Mouse (Mus musculus): ENCODE results near the gene Rpl19. TPM values are rescaled to one million over a fixed set of nuclear protein-coding genes. Genes with fewer than 3 reads are reported as not detected.
A peak's percentile ranks its signal among the peaks of the same experiment; 100 is the strongest.

Gene Rpl19
- polyA plus RNA-seq, 1 experiment from 2014 or later, result 1,206 TPM

DNA sequence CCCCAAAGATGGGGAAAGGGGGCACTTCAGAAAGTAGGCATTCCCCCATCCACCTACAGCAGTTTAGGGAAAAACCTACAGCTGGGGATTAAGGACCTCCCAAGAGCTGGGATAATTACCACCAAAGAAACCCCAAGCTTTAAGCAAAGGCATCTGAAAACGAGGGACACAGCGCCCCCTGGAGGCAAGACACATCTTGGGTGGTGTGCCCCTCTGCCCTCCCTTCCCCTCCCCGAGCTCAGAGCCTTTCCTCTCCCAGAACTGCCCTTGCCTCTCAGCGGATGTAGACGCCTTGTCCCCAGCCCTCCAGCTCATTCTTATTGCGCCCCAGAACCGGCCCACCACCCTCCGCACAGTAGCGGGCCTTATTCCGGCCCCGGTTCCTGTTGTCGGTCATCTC is 23.9 kb upstream of the Rpl19 start:
- peaks cover 54% of the 10 kb centered on the region for H3K4me1 ChIP-seq
- H3K9me3 ChIP-seq, result no peaks in the 10 kb centered on the region
- peak overlapping the region; percentile 30; the same call in 1 of the 2 replicates for H3K27ac ChIP-seq (replicated peaks)
- peak overlapping the region; percentile 46 for H3K4me3 ChIP-seq
- peaks cover 16% of the 10 kb centered on the region for H3K36me3 ChIP-seq (replicated peaks)
- peak; percentile 86 for DNase-seq (ENCODE audit: low spot score)
- peaks cover 73% of the 10 kb centered on the region for H3K27me3 ChIP-seq (replicated peaks; ENCODE audit: low read depth, poor library complexity, severe bottlenecking)
- WGBS, result 8% methylated on average over 12 of the region's 12 CpGs

DNA sequence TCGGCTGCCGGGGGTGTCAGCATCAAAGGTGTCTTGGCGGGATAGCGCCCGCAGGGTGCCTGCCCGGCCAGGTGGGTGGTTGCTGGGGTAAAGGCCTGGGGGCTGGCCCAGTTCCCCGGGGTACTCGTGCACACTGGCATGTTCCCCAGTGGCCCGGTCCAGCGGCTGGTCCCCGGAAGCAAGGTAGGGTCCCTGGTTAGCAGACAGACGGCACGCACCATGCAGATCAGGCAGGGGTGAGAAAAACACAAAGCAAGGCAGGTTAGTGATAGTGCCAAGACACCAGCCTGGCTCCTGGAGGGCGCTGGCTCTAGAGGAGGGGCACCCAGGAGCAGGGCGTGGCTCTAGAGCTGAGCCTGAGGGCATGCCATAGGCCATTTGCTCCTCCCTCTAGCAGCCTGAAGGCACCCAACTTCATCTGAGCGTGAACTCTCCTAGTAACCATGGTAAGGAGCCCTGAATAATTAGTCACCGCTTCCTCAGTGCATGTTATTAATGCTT is 23.3 kb upstream of the Rpl19 start:
- Histone ChIP-seq H3K4me3 (peak overlapping the region; percentile 46), H3K36me3 (replicated peaks) (peaks cover 16% of the 10 kb centered on the region), H3K27ac (replicated peaks) (peak overlapping the region; percentile 30; the same call in 1 of the 2 replicates), H3K27me3 (replicated peaks; ENCODE audit: low read depth, poor library complexity, severe bottlenecking) (peaks cover 67% of the 10 kb centered on the region), H3K9me3 (no peaks in the 10 kb centered on the region), H3K4me1 (peaks cover 54% of the 10 kb centered on the region)
- 42% methylated on average over 17 of the region's 17 CpGs for WGBS
- DNase-seq (ENCODE audit: low spot score), result no peak

DNA sequence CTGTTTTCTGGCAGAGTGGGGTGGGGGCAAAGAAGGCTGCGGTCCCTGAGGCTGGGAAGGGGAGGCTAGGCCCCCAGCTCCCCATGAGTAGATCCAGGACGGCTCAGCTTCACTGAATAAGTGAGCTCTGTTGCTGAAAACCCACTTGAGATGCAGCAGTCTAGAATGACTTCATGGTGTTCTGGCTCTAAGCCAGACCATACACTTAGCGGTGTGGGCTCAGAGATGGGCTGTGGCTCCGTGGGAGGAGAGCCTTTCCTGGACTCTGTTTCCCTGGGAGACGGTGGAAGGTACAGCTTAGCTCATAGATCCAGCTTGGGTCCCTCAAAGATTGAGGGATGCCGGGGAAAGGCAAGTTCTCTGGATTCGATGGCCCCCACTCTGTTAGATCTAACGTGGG is 22.3 kb upstream of the Rpl19 start:
- Histone ChIP-seq H3K4me3 (no peak overlapping the region), H3K9me3 (no peaks in the 10 kb centered on the region), H3K36me3 (replicated peaks) (peaks cover 24% of the 10 kb centered on the region), H3K27me3 (replicated peaks; ENCODE audit: low read depth, poor library complexity, severe bottlenecking) (peaks cover 61% of the 10 kb centered on the region), H3K27ac (replicated peaks) (no peak overlapping the region), H3K4me1 (peaks cover 54% of the 10 kb centered on the region)
- DNase-seq (ENCODE audit: low spot score), result no peak
- 91% methylated on average over 8 of the region's 8 CpGs for WGBS

DNA sequence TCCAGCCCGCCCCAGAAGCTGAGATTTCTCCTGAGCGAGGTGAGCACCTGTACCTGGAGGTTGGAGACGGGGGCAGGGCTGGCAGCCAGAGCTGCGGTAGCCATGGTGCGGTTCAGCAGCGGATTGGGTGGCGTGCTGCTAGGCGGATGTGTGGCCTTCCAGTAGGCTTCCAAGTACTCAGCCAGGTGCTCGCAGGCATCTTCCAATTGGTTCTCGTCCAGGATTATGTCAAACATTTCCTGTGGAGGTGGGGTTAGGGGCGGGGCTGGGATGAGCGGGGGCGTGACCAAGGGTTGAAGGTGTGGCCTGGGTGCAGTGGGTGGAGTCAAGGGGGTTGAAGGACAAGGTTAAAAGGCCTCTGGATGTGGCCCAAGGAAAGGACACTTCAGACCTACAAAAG is 21.4 kb upstream of the Rpl19 start:
- 30% methylated on average over 13 of the region's 13 CpGs for WGBS
- Histone ChIP-seq H3K9me3 (no peaks in the 10 kb centered on the region), H3K27me3 (replicated peaks; ENCODE audit: low read depth, poor library complexity, severe bottlenecking) (peaks cover 52% of the 10 kb centered on the region), H3K4me3 (peak overlapping the region; percentile 33), H3K4me1 (peaks cover 49% of the 10 kb centered on the region), H3K36me3 (replicated peaks) (peaks cover 33% of the 10 kb centered on the region), H3K27ac (replicated peaks) (no peak overlapping the region)
- peak; percentile 49 for DNase-seq (ENCODE audit: low spot score)

DNA sequence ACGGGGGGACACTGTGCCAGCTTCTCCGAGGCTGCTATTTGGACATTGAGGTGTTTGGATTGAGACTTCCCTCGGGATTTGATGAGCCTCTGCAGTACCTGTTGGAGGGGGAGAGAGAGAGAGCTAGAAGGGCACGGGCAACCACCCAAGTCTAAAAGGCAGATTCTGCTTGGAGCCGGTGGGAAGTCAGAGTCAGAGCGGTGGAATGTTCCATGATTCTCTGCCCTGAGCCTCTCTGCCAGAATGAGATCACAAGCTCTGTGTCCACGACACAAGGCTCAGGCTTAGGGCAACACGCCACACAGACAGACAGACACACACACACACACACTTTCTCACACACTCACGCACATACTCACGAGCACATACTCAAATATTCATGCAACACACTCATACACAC is 20.8 kb upstream of the Rpl19 start:
- Histone ChIP-seq H3K27me3 (replicated peaks; ENCODE audit: low read depth, poor library complexity, severe bottlenecking) (peaks cover 45% of the 10 kb centered on the region), H3K27ac (replicated peaks) (no peak overlapping the region), H3K9me3 (no peaks in the 10 kb centered on the region), H3K4me3 (no peak overlapping the region), H3K36me3 (replicated peaks) (peaks cover 38% of the 10 kb centered on the region), H3K4me1 (peaks cover 42% of the 10 kb centered on the region)
- DNase-seq (ENCODE audit: low spot score), result no peak
- WGBS, result 87% methylated on average over 10 of the region's 10 CpGs

DNA sequence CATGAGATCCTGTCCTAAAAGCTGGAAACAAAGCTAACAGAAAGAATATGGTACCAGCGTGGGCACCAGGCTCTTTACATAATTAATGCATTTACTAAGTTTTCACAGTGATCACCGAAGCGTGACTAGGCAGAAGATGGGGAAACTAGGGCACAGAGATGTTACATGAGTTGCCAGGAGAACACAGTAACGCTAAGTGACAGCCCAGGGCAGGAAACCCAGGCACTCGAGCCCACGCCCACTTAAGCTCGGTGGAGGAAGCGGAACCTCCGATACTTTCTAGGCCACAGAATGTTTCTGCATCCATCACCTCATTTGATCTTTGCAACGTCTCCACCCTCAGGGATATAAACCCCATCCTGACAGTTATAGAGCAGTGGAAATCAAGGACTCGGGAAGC is 18.4 kb upstream of the Rpl19 start:
- Histone ChIP-seq H3K4me1 (peaks cover 30% of the 10 kb centered on the region), H3K36me3 (replicated peaks) (peaks cover 47% of the 10 kb centered on the region)
- WGBS, result 88% methylated on average over 11 of the region's 11 CpGs

DNA sequence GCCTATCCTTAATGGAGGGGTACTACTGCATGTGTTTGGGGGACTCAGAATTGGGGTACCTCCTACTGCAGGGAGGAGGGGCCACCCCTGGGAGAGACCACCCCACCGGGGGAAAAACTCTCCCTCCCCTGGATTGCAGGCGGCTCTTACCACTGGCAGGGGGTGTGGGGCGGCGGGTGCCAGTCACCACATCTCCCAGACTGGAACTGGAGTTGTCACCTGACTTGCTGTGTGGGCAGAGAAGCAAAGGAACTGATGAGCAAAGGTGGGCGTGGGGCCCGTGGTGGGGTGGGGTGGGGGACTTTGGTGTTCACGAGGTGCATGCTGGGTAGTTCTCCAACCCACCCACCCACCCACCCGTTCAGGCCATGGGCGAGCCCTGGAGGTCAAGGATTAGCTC is 14.8 kb upstream of the Rpl19 start:
- Histone ChIP-seq H3K9me3 (no peaks in the 10 kb centered on the region), H3K4me3 (peak overlapping the region; percentile 16; the same call in 1 of the 2 replicates), H3K36me3 (replicated peaks) (peaks cover 58% of the 10 kb centered on the region), H3K27ac (replicated peaks) (no peak overlapping the region), H3K4me1 (peaks cover 13% of the 10 kb centered on the region), H3K27me3 (replicated peaks; ENCODE audit: low read depth, poor library complexity, severe bottlenecking) (peaks cover 17% of the 10 kb centered on the region)
- DNase-seq (ENCODE audit: low spot score), result no peak
- WGBS, result 59% methylated on average over 9 of the region's 9 CpGs

More for the DNA sequence above, 18.4 kb upstream of the Rpl19 start:
- peaks cover 38% of the 10 kb centered on the region for H3K27me3 ChIP-seq (replicated peaks; ENCODE audit: low read depth, poor library complexity, severe bottlenecking)
- no peak overlapping the region for H3K27ac ChIP-seq (replicated peaks)
- H3K4me3 ChIP-seq, result no peak overlapping the region
- no peak for DNase-seq (ENCODE audit: low spot score)
- H3K9me3 ChIP-seq, result no peaks in the 10 kb centered on the region

DNA sequence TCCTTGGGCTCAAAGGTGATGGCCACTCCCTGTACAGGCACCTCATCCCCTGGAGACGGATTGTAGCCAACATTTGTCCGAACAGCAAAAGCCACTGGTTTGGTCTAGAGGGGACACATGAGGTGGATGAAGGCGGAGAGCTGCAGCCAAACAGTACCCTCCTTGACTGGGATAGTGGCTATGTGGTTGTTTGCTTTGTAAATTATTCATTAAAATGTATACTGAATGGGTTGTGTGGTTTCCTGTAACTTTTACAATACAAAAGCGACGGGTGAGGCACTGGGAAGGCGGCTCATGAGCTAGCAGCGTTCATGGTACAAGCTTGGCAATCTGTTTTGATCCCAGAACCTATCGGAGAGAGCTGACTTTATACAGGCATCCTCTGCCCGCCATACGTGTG is 13.7 kb upstream of the Rpl19 start:
- peaks cover 17% of the 10 kb centered on the region for H3K27me3 ChIP-seq (replicated peaks; ENCODE audit: low read depth, poor library complexity, severe bottlenecking)
- DNase-seq (ENCODE audit: low spot score), result no peak
- WGBS, result 81% methylated on average over 10 of the region's 10 CpGs
- peaks cover 69% of the 10 kb centered on the region for H3K36me3 ChIP-seq (replicated peaks)
- no peaks in the 10 kb centered on the region for H3K9me3 ChIP-seq
- H3K27ac ChIP-seq (replicated peaks), result no peak overlapping the region
- peaks cover 18% of the 10 kb centered on the region for H3K4me1 ChIP-seq
- 0 out of 2 replicates have a peak overlapping the region, but pooled peaks have one; percentile 16 for H3K4me3 ChIP-seq

DNA sequence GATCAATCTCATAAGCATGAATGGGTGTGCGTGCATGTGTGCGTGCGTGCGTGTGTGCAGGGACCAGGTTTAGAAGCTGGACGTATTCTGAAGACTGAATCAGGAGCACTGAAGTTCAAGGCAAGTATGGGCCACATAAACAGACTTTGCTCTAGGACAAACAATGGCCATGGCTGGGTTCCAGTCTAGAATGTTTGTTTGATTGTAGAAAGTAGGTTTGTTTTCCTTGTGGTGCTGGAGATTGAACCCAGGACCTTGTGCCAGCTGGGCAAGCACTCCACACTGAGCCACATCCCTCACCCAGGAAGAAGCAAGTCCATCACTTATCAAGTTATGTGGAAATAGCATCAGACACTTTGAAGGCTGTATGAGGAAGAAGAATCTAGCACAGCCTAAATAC is 10.3 kb upstream of the Rpl19 start:
- H3K36me3 ChIP-seq (replicated peaks), result peaks cover 47% of the 10 kb centered on the region
- no peak overlapping the region for H3K27ac ChIP-seq (replicated peaks)
- peaks cover 48% of the 10 kb centered on the region for H3K4me1 ChIP-seq
- H3K27me3 ChIP-seq (replicated peaks; ENCODE audit: low read depth, poor library complexity, severe bottlenecking), result peaks cover 36% of the 10 kb centered on the region
- H3K9me3 ChIP-seq, result no peaks in the 10 kb centered on the region
- H3K4me3 ChIP-seq, result no peak overlapping the region
- no peak for DNase-seq (ENCODE audit: low spot score)
- WGBS, result 92% methylated on average over 5 of the region's 5 CpGs

DNA sequence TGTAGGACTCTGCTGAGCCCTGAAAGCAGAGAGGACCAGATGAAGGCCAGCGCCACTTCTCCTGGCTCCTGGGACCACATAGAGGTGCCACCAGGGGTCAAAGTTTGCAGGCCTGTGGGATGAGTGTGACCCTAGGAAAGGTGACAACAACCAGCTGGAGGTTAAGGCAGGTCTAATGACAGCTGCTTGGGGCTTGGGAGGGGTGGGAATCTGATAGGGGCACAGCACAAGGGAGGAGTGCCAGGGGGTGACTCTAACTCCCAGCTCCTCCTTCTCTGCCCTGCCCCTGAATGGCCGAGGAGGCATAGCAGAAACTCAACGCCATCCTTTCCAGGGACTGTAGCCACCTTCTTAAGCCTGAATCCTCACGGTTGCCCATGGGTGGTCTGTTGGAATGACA is 9.7 kb upstream of the Rpl19 start:
- H3K27me3 ChIP-seq (replicated peaks; ENCODE audit: low read depth, poor library complexity, severe bottlenecking), result peaks cover 38% of the 10 kb centered on the region
- H3K27ac ChIP-seq (replicated peaks), result no peak overlapping the region
- WGBS, result 77% methylated on average over 4 of the region's 4 CpGs
- H3K36me3 ChIP-seq (replicated peaks), result peaks cover 43% of the 10 kb centered on the region
- DNase-seq (ENCODE audit: low spot score), result no peak
- no peaks in the 10 kb centered on the region for H3K9me3 ChIP-seq
- H3K4me3 ChIP-seq, result no peak overlapping the region
- peaks cover 52% of the 10 kb centered on the region for H3K4me1 ChIP-seq

DNA sequence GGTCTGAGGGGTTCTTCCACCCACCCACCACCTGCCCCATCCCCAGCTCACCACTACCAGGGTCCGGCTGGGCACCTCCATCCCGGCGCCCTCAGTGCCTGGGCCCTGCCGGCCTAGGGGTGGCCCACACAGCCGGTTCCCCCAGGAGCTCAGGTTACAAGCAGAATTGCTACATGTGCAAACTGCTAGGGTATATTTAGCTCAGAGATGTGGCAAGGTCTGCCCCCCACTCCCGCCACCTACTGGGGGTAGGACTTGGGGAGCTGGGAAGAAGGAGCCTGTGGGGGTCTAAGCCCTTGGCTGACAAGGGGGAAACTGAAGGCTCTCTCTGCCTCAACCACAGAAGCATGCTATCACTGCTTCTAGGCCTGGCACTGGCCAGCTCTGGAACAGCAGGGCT is 8.3 kb upstream of the Rpl19 start:
- H3K4me1 ChIP-seq, result peaks cover 58% of the 10 kb centered on the region

DNA sequence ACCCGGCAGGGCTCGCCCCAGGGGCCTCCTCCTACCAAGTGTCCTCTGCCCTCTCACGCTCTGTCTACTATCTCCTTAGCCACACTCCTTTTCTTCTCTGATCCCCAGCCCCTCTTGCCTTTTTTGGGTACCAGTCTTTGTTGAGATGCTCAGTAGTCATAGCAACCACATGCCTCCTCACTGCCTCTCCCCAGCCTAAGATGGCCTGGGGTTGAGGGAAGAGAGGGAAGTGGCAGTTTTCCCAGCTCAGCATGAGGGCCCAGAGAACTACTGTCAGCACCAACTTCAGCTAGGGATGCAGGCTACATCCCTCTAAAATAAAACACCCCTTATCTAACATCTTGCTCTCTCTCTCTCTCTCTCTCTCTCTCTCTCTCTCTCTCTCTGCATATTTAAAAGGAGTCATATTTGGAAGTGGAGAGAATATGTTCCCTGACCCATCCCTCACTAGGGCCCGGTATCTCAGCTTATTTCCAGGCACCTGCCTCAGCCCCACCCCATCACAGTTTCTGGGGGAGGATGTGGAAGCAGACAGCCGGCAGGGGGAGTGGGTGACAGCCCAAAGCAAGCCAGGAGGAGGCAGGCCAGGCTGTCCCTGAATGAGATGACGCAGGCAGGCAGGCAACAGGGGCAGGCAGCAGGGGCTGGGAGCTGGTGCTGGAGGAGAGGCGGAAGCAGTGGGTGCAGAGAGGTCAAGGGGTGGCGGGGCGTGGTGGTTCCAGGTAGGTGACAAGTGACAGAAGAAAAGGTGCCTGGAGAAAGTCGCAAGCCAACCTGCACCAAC is 7.5 kb upstream of the Rpl19 start:
- Histone ChIP-seq H3K27ac (replicated peaks) (0 out of 2 replicates have a peak overlapping the region, but pooled peaks have one; percentile 16), H3K4me1 (peaks cover 61% of the 10 kb centered on the region), H3K36me3 (replicated peaks) (peaks cover 40% of the 10 kb centered on the region), H3K4me3 (peak overlapping the region; percentile 19; the same call in 1 of the 2 replicates), H3K27me3 (replicated peaks; ENCODE audit: low read depth, poor library complexity, severe bottlenecking) (peaks cover 26% of the 10 kb centered on the region), H3K9me3 (no peaks in the 10 kb centered on the region)
- 30% methylated on average over 10 of the region's 10 CpGs for WGBS
- DNase-seq (ENCODE audit: low spot score), result peak; percentile 65

More for the DNA sequence above, 8.3 kb upstream of the Rpl19 start:
- DNase-seq (ENCODE audit: low spot score), result no peak
- Histone ChIP-seq H3K4me3 (no peak overlapping the region), H3K27me3 (replicated peaks; ENCODE audit: low read depth, poor library complexity, severe bottlenecking) (peaks cover 26% of the 10 kb centered on the region), H3K36me3 (replicated peaks) (peaks cover 43% of the 10 kb centered on the region), H3K27ac (replicated peaks) (peak overlapping the region; percentile 64; the same call in 1 of the 2 replicates), H3K9me3 (no peaks in the 10 kb centered on the region)
- WGBS, result 61% methylated on average over 6 of the region's 6 CpGs
